Mouse (Mus musculus) intestine, embryonic 15.5 days (tissue): ENCODE data around the gene Dlg4. TPM values are rescaled to one million over a fixed set of nuclear protein-coding genes. Genes with fewer than 3 reads are reported as not detected.

Experiments used
- ATAC-seq: fragments of 200-750 bp; cut with Nextera tagmentation; 2 replicates; pipeline ENCODE4 v1.8.0; 2017; ENCODE audit warnings: moderate TSS enrichment, moderate library complexity
- H3K27ac ChIP-seq: fragments of 300-500 bp; sonication (generic); 2 replicates; pipeline ENCODE4 v1.5.1; 2015; ENCODE audit warnings: mild to moderate bottlenecking, inconsistent platforms
- H3K27me3 ChIP-seq: fragments of 300-500 bp; sonication (generic); replicated peaks from 2 replicates; pipeline ENCODE4 v1.6.1; 2015; ENCODE audit warnings: inconsistent platforms
- H3K36me3 ChIP-seq: fragments of 300-500 bp; sonication (generic); 2 replicates; pipeline ENCODE4 v1.6.1; 2015; ENCODE audit warnings: inconsistent platforms
- H3K4me1 ChIP-seq: fragments of 300-500 bp; sonication (generic); replicated peaks from 2 replicates; pipeline ENCODE4 v1.6.1; 2015; ENCODE audit warnings: inconsistent platforms
- H3K4me2 ChIP-seq: fragments of 300-500 bp; sonication (generic); replicated peaks from 2 replicates; pipeline ENCODE4 v1.6.1; 2015; ENCODE audit warnings: mild to moderate bottlenecking, inconsistent platforms
- H3K4me3 ChIP-seq: fragments of 300-500 bp; sonication (generic); replicated peaks from 2 replicates; pipeline ENCODE4 v1.5.1; 2015; ENCODE audit warnings: inconsistent platforms
- H3K9ac ChIP-seq: fragments of 300-500 bp; sonication (generic); 2 replicates; pipeline ENCODE4 v1.6.1; 2015; ENCODE audit warnings: inconsistent platforms
- H3K9me3 ChIP-seq: fragments of 300-500 bp; sonication (generic); 2 replicates; pipeline ENCODE4 v1.6.1; 2016; ENCODE audit warnings: inconsistent platforms
- WGBS: fragments of 180-500 bp; shearing (Covaris S2); methylation state at CpG from one replicate; pipeline ENCODE4 v1.1.7; 2015; 5-methylcytosine and 5-hydroxymethylcytosine counted together
- polyA plus RNA-seq: library from polyadenylated mRNA; unstranded; fragments of >200 nt; fragmentation: Nextera tagmentation; extraction: Ambion mirVana; gene quantifications from 2 replicates; pipeline ENCODE4 v1.2.1, GENCODE M21; 2015

Gene Dlg4
- 7.2 and 8.5 TPM in 2 replicates for polyA plus RNA-seq

GRCm38 (mm10) chr11:70016669-70017068 lies at the start of gene Dlg4:
Dlg4 (plus strand) TSS chr11:70016942.
- 77% methylated on average over 3 of the region's 3 CpGs for WGBS
- peak within 1 kb of the TSS; percentile 69 for H3K9ac ChIP-seq
- ATAC-seq = no peak
- peak within 1 kb of the TSS; percentile 74 for H3K4me2 ChIP-seq
- H3K36me3 ChIP-seq = peaks cover 12% of the 10 kb centered on the region
- peak within 1 kb of the TSS; percentile 51; the same call in 1 of the 2 replicates for H3K27ac ChIP-seq
- H3K4me3 ChIP-seq = peak within 1 kb of the TSS; percentile 57; the same call in 1 of the 2 replicates
- peaks cover 40% of the 10 kb centered on the region for H3K4me1 ChIP-seq
- no peaks in the 10 kb centered on the region for H3K9me3 ChIP-seq
- H3K27me3 ChIP-seq = no peaks in the 10 kb centered on the region

- Histone ChIP-seq H3K9ac (no peak overlapping the region; the same call in 1 of the 2 replicates), H3K9me3 (no peaks in the 10 kb centered on the region), H3K36me3 (peaks cover 16% of the 10 kb centered on the region), H3K27me3 (peaks cover 26% of the 10 kb centered on the region), H3K27ac (peak overlapping the region; percentile 81), H3K4me2 (peak overlapping the region; percentile 62), H3K4me1 (no peaks in the 10 kb centered on the region; the same call in 1 of the 2 replicates), H3K4me3 (no peak overlapping the region)
- ATAC-seq = peak; percentile 52
- 55% methylated on average over 4 of the region's 4 CpGs for WGBS
Observed at GRCm38 (mm10) chr11:69968793-69969192, 47.9 kb upstream of the Dlg4 start.

- peaks cover 14% of the 10 kb centered on the region for H3K27me3 ChIP-seq
- no peaks in the 10 kb centered on the region; the same call in 1 of the 2 replicates for H3K4me1 ChIP-seq
- H3K36me3 ChIP-seq = peaks cover 26% of the 10 kb centered on the region
- 64% methylated on average over 6 of the region's 6 CpGs for WGBS
- no peak for ATAC-seq
- H3K9me3 ChIP-seq = no peaks in the 10 kb centered on the region
- no peak overlapping the region for H3K9ac ChIP-seq
- H3K27ac ChIP-seq = peak overlapping the region; percentile 81
- H3K4me2 ChIP-seq = no peak overlapping the region
- H3K4me3 ChIP-seq = no peak overlapping the region
Observed at GRCm38 (mm10) chr11:69970222-69970621, 46.5 kb upstream of the Dlg4 start.

- ATAC-seq = no peak
- Histone ChIP-seq H3K9me3 (no peaks in the 10 kb centered on the region), H3K4me3 (no peak overlapping the region), H3K36me3 (peaks cover 28% of the 10 kb centered on the region), H3K4me2 (no peak overlapping the region), H3K27ac (peak overlapping the region; percentile 81), H3K9ac (no peak overlapping the region), H3K27me3 (peaks cover 10% of the 10 kb centered on the region), H3K4me1 (no peaks in the 10 kb centered on the region; the same call in 1 of the 2 replicates)
- WGBS = 62% methylated on average over 3 of the region's 3 CpGs
Observed at GRCm38 (mm10) chr11:69970775-69971174, 46.0 kb upstream of the Dlg4 start.

- Histone ChIP-seq H3K27me3 (no peaks in the 10 kb centered on the region), H3K36me3 (peaks cover 39% of the 10 kb centered on the region), H3K9ac (no peak overlapping the region), H3K4me2 (no peak overlapping the region), H3K27ac (no peak overlapping the region), H3K4me1 (no peaks in the 10 kb centered on the region), H3K9me3 (no peaks in the 10 kb centered on the region), H3K4me3 (no peak overlapping the region)
- ATAC-seq = no peak
- 90% methylated on average over 2 of the region's 2 CpGs for WGBS
Observed at GRCm38 (mm10) chr11:69974907-69975306, 41.8 kb upstream of the Dlg4 start.

- Histone ChIP-seq H3K4me1 (no peaks in the 10 kb centered on the region), H3K27ac (no peak overlapping the region), H3K27me3 (no peaks in the 10 kb centered on the region), H3K4me3 (no peak overlapping the region), H3K9me3 (no peaks in the 10 kb centered on the region), H3K9ac (no peak overlapping the region), H3K4me2 (no peak overlapping the region), H3K36me3 (peaks cover 34% of the 10 kb centered on the region)
- no peak for ATAC-seq
- 82% methylated on average over 4 of the region's 4 CpGs for WGBS
Observed at GRCm38 (mm10) chr11:69976271-69976670, 40.5 kb upstream of the Dlg4 start.

- Histone ChIP-seq H3K4me1 (peaks cover 16% of the 10 kb centered on the region), H3K4me2 (peak overlapping the region; percentile 69), H3K9ac (peak overlapping the region; percentile 72), H3K27me3 (no peaks in the 10 kb centered on the region), H3K27ac (peak overlapping the region; percentile 100), H3K9me3 (no peaks in the 10 kb centered on the region), H3K4me3 (peak overlapping the region; percentile 99), H3K36me3 (peaks cover 24% of the 10 kb centered on the region)
- WGBS = 3% methylated on average over 16 of the region's 16 CpGs
- no peak for ATAC-seq
Observed at GRCm38 (mm10) chr11:69979827-69980195, 36.9 kb upstream of the Dlg4 start.

- Histone ChIP-seq H3K27ac (peak overlapping the region; percentile 100), H3K9me3 (no peaks in the 10 kb centered on the region), H3K36me3 (peaks cover 24% of the 10 kb centered on the region), H3K9ac (peak overlapping the region; percentile 99), H3K4me3 (peak overlapping the region; percentile 99), H3K27me3 (no peaks in the 10 kb centered on the region), H3K4me2 (peak overlapping the region; percentile 69), H3K4me1 (peaks cover 16% of the 10 kb centered on the region)
- WGBS = under 1% methylated on average over 44 of the region's 60 CpGs
- ATAC-seq = peak; percentile 97
Observed at GRCm38 (mm10) chr11:69980196-69981140, 36.3 kb upstream of the Dlg4 start.

GRCm38 (mm10) chr11:69981141-69981762 lies 35.5 kb upstream of the Dlg4 start, which contains the start of gene Ctdnep1:
Ctdnep1 (plus strand) TSS chr11:69981156.
- 0% methylated on average over 42 of the region's 43 CpGs for WGBS
- Histone ChIP-seq H3K27me3 (no peaks in the 10 kb centered on the region), H3K27ac (peak within 1 kb of the TSS; percentile 100), H3K4me1 (peaks cover 16% of the 10 kb centered on the region), H3K36me3 (peaks cover 23% of the 10 kb centered on the region), H3K4me2 (peak within 1 kb of the TSS; percentile 69), H3K9me3 (no peaks in the 10 kb centered on the region), H3K4me3 (peak within 1 kb of the TSS; percentile 99), H3K9ac (peak within 1 kb of the TSS; percentile 99)
- ATAC-seq = no peak

GRCm38 (mm10) chr11:69982225-69982624 lies 34.5 kb upstream of the Dlg4 start, which contains the start of gene Elp5:
Elp5 (minus strand) TSS chr11:69982517.
- H3K27me3 ChIP-seq = no peaks in the 10 kb centered on the region
- no peak for ATAC-seq
- H3K36me3 ChIP-seq = peaks cover 26% of the 10 kb centered on the region
- peak within 1 kb of the TSS; percentile 99 for H3K9ac ChIP-seq
- peaks cover 16% of the 10 kb centered on the region for H3K4me1 ChIP-seq
- peak within 1 kb of the TSS; percentile 69 for H3K4me2 ChIP-seq
- peak within 1 kb of the TSS; percentile 100 for H3K27ac ChIP-seq
- H3K9me3 ChIP-seq = no peaks in the 10 kb centered on the region
- 47% methylated on average over 8 of the region's 8 CpGs for WGBS
- peak within 1 kb of the TSS; percentile 99 for H3K4me3 ChIP-seq

- Histone ChIP-seq H3K27me3 (no peaks in the 10 kb centered on the region), H3K9me3 (no peaks in the 10 kb centered on the region), H3K36me3 (peaks cover 27% of the 10 kb centered on the region), H3K4me1 (peaks cover 16% of the 10 kb centered on the region), H3K4me2 (peak overlapping the region; percentile 69), H3K4me3 (peak overlapping the region; percentile 99), H3K9ac (peak overlapping the region; percentile 99; the same call in 1 of the 2 replicates), H3K27ac (peak overlapping the region; percentile 100; the same call in 1 of the 2 replicates)
- 24% methylated on average over 5 of the region's 5 CpGs for WGBS
- ATAC-seq = no peak
Observed at GRCm38 (mm10) chr11:69982877-69983276, 33.9 kb upstream of the Dlg4 start.

- Histone ChIP-seq H3K36me3 (peaks cover 32% of the 10 kb centered on the region), H3K27ac (no peak overlapping the region), H3K4me3 (peak overlapping the region; percentile 99; the same call in 1 of the 2 replicates), H3K27me3 (no peaks in the 10 kb centered on the region), H3K4me2 (peak overlapping the region; percentile 69), H3K9me3 (no peaks in the 10 kb centered on the region), H3K4me1 (peaks cover 16% of the 10 kb centered on the region), H3K9ac (peak overlapping the region; percentile 99; the same call in 1 of the 2 replicates)
- WGBS = 87% methylated on average over 4 of the region's 4 CpGs
- ATAC-seq = no peak
Observed at GRCm38 (mm10) chr11:69983377-69983776, 33.4 kb upstream of the Dlg4 start.
